Mouse (Mus musculus): ENCODE measurements around the gene Cntfr. TPM values are rescaled to one million over a fixed set of nuclear protein-coding genes. Genes with fewer than 3 reads are reported as not detected.
A peak's percentile ranks its signal among the peaks of the same experiment; 100 is the strongest.
"Not testable (repeated sequence)": the region's sequence is repeated elsewhere in the genome, so short reads cannot be mapped to it uniquely, and the experiment has no call there.

Cntfr gene
- polyA plus RNA-seq (2015; fragmentation: Nextera tagmentation; extraction: Ambion mirVana): 8.6 and 8.7 TPM in 2 replicates

- H3K4me2 ChIP-seq (ENCODE audit: low read length): not testable (repeated sequence)
These were observed at the start of gene Cntfr for GRCm38 (mm10) chr4:41696930-41697841. TSS of gene Cntfr (minus strand) at chr4:41697089.

GRCm38 (mm10) chr4:41745021-41745420 is 48.1 kb upstream of the Cntfr start:
- H3K4me3 ChIP-seq (replicated peaks; ENCODE audit: low read depth, low read length): no peak overlapping the region
- no peak for DNase-seq (ENCODE audit: low spot score)
- ATAC-seq (replicated peaks; ENCODE audit: low FRiP score, low read depth): no peak
- 0 out of 2 replicates have a peak, but pooled peaks cover 4% of the 10 kb centered on the region for H3K4me1 ChIP-seq (replicated peaks; ENCODE audit: insufficient read depth, low read length)
- no peaks in the 10 kb centered on the region for H3K36me3 ChIP-seq (ENCODE audit: insufficient read depth, low read length)
- TF ChIP-seq CTCF (IDR thresholded peaks at IDR 0.05; ENCODE audit: low read depth): no peak
- H3K9me3 ChIP-seq (replicated peaks; ENCODE audit: low read length): no peaks in the 10 kb centered on the region
- H3K27ac ChIP-seq: no peak overlapping the region
- H3K4me2 ChIP-seq (ENCODE audit: low read length): no peak overlapping the region
- WGBS: 71% methylated on average over 1 of the region's 1 CpGs
- H3K9ac ChIP-seq (ENCODE audit: low read depth, low read length): no peak overlapping the region
- H3K27me3 ChIP-seq (ENCODE audit: insufficient read depth, low read length): no peaks in the 10 kb centered on the region

More at GRCm38 (mm10) chr4:41696930-41697841, at the start of gene Cntfr:
- not testable (repeated sequence) for H3K4me3 ChIP-seq (replicated peaks; ENCODE audit: low read depth, low read length); H3K27me3 ChIP-seq (ENCODE audit: insufficient read depth, low read length); H3K4me1 ChIP-seq (replicated peaks; ENCODE audit: insufficient read depth, low read length); H3K9me3 ChIP-seq (replicated peaks; ENCODE audit: low read length); H3K36me3 ChIP-seq (ENCODE audit: insufficient read depth, low read length); H3K27ac ChIP-seq; H3K9ac ChIP-seq (ENCODE audit: low read depth, low read length); ATAC-seq (replicated peaks; ENCODE audit: low FRiP score, low read depth)
- DNase-seq (ENCODE audit: low spot score): peak; percentile 78
- TF ChIP-seq CTCF (IDR thresholded peaks at IDR 0.05; ENCODE audit: low read depth): peak; percentile 71
- WGBS: 18% methylated on average over 29 of the region's 40 CpGs

GRCm38 (mm10) chr4:41744131-41744530 is 47.2 kb upstream of the Cntfr start:
- Histone ChIP-seq H3K9ac (ENCODE audit: low read depth, low read length) (no peak overlapping the region), H3K4me2 (ENCODE audit: low read length) (no peak overlapping the region), H3K27me3 (ENCODE audit: insufficient read depth, low read length) (no peaks in the 10 kb centered on the region), H3K4me3 (replicated peaks; ENCODE audit: low read depth, low read length) (no peak overlapping the region), H3K4me1 (replicated peaks; ENCODE audit: insufficient read depth, low read length) (0 out of 2 replicates have a peak, but pooled peaks cover 4% of the 10 kb centered on the region), H3K36me3 (ENCODE audit: insufficient read depth, low read length) (0 out of 2 replicates have a peak, but pooled peaks cover under 1% of the 10 kb centered on the region), H3K9me3 (replicated peaks; ENCODE audit: low read length) (no peaks in the 10 kb centered on the region), H3K27ac (no peak overlapping the region)
- WGBS: 70% methylated on average over 2 of the region's 2 CpGs
- no peak for ATAC-seq (replicated peaks; ENCODE audit: low FRiP score, low read depth)
- TF ChIP-seq CTCF (IDR thresholded peaks at IDR 0.05; ENCODE audit: low read depth): no peak
- no peak for DNase-seq (ENCODE audit: low spot score)

GRCm38 (mm10) chr4:41741158-41741560 is 44.3 kb upstream of the Cntfr start:
- no peaks in the 10 kb centered on the region for H3K27me3 ChIP-seq (ENCODE audit: insufficient read depth, low read length)
- H3K4me1 ChIP-seq (replicated peaks; ENCODE audit: insufficient read depth, low read length): 0 out of 2 replicates have a peak, but pooled peaks cover 4% of the 10 kb centered on the region
- DNase-seq (ENCODE audit: low spot score) (peak; percentile 96), ATAC-seq (replicated peaks; ENCODE audit: low FRiP score, low read depth) (peak; percentile 95)
- H3K4me3 ChIP-seq (replicated peaks; ENCODE audit: low read depth, low read length): peak overlapping the region; percentile 54
- peak overlapping the region; percentile 47 for H3K27ac ChIP-seq
- peak overlapping the region; percentile 91 for H3K4me2 ChIP-seq (ENCODE audit: low read length)
- TF ChIP-seq CTCF (IDR thresholded peaks at IDR 0.05; ENCODE audit: low read depth): peak; percentile 45
- H3K9ac ChIP-seq (ENCODE audit: low read depth, low read length): peak overlapping the region; percentile 60
- no peaks in the 10 kb centered on the region for H3K9me3 ChIP-seq (replicated peaks; ENCODE audit: low read length)
- under 1% methylated on average over 27 of the region's 27 CpGs for WGBS
- H3K36me3 ChIP-seq (ENCODE audit: insufficient read depth, low read length): 0 out of 2 replicates have a peak, but pooled peaks cover 4% of the 10 kb centered on the region

- peak overlapping the region; percentile 54 for H3K4me3 ChIP-seq (replicated peaks; ENCODE audit: low read depth, low read length)
- peak overlapping the region; percentile 60 for H3K9ac ChIP-seq (ENCODE audit: low read depth, low read length)
- 0 out of 2 replicates have a peak, but pooled peaks cover 4% of the 10 kb centered on the region for H3K4me1 ChIP-seq (replicated peaks; ENCODE audit: insufficient read depth, low read length)
- no peaks in the 10 kb centered on the region for H3K27me3 ChIP-seq (ENCODE audit: insufficient read depth, low read length)
- under 1% methylated on average over 44 of the region's 48 CpGs for WGBS
- no peaks in the 10 kb centered on the region for H3K9me3 ChIP-seq (replicated peaks; ENCODE audit: low read length)
- H3K27ac ChIP-seq: peak overlapping the region; percentile 47
- ATAC-seq (replicated peaks; ENCODE audit: low FRiP score, low read depth) (peak; percentile 62), DNase-seq (ENCODE audit: low spot score) (no peak)
- peak overlapping the region; percentile 91 for H3K4me2 ChIP-seq (ENCODE audit: low read length)
- H3K36me3 ChIP-seq (ENCODE audit: insufficient read depth, low read length): 0 out of 2 replicates have a peak, but pooled peaks cover 4% of the 10 kb centered on the region
- TF ChIP-seq CTCF (IDR thresholded peaks at IDR 0.05; ENCODE audit: low read depth): peak; percentile 36
These were observed 43.7 kb upstream of the Cntfr start for GRCm38 (mm10) chr4:41740380-41741157.

- H3K4me2 ChIP-seq (ENCODE audit: low read length): no peak overlapping the region
- no peak overlapping the region for H3K27ac ChIP-seq
- WGBS: 96% methylated on average over 13 of the region's 13 CpGs
- H3K4me1 ChIP-seq (replicated peaks; ENCODE audit: insufficient read depth, low read length): 0 out of 2 replicates have a peak, but pooled peaks cover 4% of the 10 kb centered on the region
- H3K27me3 ChIP-seq (ENCODE audit: insufficient read depth, low read length): no peaks in the 10 kb centered on the region
- 0 out of 2 replicates have a peak, but pooled peaks cover 4% of the 10 kb centered on the region for H3K36me3 ChIP-seq (ENCODE audit: insufficient read depth, low read length)
- H3K9ac ChIP-seq (ENCODE audit: low read depth, low read length): no peak overlapping the region
- DNase-seq (ENCODE audit: low spot score) (no peak), ATAC-seq (replicated peaks; ENCODE audit: low FRiP score, low read depth) (no peak)
- no peak for TF ChIP-seq CTCF (IDR thresholded peaks at IDR 0.05; ENCODE audit: low read depth)
- H3K4me3 ChIP-seq (replicated peaks; ENCODE audit: low read depth, low read length): no peak overlapping the region
- no peaks in the 10 kb centered on the region for H3K9me3 ChIP-seq (replicated peaks; ENCODE audit: low read length)
These were observed 42.4 kb upstream of the Cntfr start for GRCm38 (mm10) chr4:41739260-41739659.
